Mouse (Mus musculus): ENCODE measurements around the gene Ifngr1. TPM values are rescaled to one million over a fixed set of nuclear protein-coding genes. Genes with fewer than 3 reads are reported as not detected.

Gene Ifngr1
- polyA plus RNA-seq (2015; fragmentation: Nextera tagmentation; extraction: Ambion mirVana), result 90.1 and 91.0 TPM in 2 replicates

DNA sequence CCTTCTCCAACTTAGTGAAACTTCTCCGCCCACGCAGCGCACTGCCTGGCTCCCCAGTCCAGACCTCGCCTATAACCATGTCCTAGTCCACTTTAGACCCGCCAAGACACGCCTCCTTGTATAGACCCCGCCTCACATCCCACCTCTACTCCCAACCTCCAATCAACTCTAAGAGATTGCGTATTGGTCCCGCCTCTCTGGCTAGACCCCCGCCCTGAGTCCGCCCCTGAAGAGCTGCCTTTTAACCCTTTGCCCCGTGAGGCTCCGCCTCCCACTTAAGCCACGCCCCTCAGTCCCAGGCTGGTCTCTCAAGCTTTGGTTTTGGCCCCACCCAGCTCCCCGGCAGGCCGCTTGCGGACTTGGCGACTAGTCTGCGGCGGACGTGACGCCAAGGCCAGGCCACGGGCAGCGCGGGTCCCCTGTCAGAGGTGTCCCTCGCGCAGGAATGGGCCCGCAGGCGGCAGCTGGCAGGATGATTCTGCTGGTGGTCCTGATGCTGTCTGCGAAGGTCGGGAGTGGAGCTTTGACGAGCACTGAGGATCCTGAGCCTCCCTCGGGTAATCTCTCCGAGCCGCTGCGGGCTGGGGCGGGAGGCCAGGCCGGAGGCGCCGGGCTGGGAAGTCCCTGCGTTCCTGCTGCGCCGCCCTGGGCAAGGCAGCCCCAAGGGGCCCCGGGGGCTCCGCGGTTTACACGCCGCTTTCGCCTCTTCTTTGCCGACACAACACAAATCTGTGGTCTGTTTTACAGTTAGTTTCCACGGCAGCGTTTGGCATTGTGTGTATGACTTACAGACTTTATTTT lies at the start of gene Ifngr1:
TSS of gene Ifngr1 (plus strand) at position 309 of the 801 bp plus-strand sequence.
- H3K9ac ChIP-seq (ENCODE audit: low read depth, low read length), result peak within 1 kb of the TSS; percentile 96
- H3K4me3 ChIP-seq (ENCODE audit: low read depth, low read length), result peak within 1 kb of the TSS; percentile 88
- H3K4me1 ChIP-seq (replicated peaks; ENCODE audit: control insufficient read depth, insufficient read depth, low read length), result 0 out of 2 replicates have a peak, but pooled peaks cover 10% of the 10 kb centered on the region
- TF ChIP-seq CTCF (IDR thresholded peaks at IDR 0.05; ENCODE audit: low read depth), result no peak
- peak within 1 kb of the TSS; percentile 98 for H3K27ac ChIP-seq (ENCODE audit: low read depth, low read length)
- peaks cover 5% of the 10 kb centered on the region; the same call in 1 of the 2 replicates for H3K36me3 ChIP-seq (ENCODE audit: control insufficient read depth, insufficient read depth)
- under 1% methylated on average over 52 of the region's 52 CpGs for WGBS
- no peaks in the 10 kb centered on the region for H3K9me3 ChIP-seq (ENCODE audit: control insufficient read depth)
- H3K27me3 ChIP-seq (replicated peaks; ENCODE audit: control insufficient read depth, insufficient read depth, low read length), result no peaks in the 10 kb centered on the region
- ATAC-seq, result peak; percentile 96
- peak within 1 kb of the TSS; percentile 73 for H3K4me2 ChIP-seq (replicated peaks; ENCODE audit: low read depth)

DNA sequence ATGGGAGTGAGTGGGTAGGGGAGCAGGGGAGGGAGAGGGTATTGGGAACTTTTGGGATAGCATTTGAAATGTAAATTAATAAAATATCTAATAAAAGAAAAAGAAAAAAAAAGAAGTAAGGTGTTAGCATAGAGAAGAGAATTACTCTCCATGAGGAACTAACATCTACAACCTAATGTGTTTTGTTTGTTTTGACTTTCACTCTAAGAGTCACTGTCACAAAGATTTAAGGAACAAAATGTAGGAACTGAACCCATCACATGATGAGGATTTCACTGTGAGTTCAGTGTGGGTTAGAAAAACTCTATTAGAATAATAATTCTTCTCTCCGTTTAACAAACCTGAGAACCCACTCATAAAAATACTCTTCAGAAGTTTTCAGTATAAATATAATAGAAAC lies 44.9 kb upstream of the Ifngr1 start:
- Histone ChIP-seq H3K27me3 (replicated peaks; ENCODE audit: control insufficient read depth, insufficient read depth, low read length) (no peaks in the 10 kb centered on the region), H3K9me3 (ENCODE audit: control insufficient read depth) (no peaks in the 10 kb centered on the region), H3K4me3 (ENCODE audit: low read depth, low read length) (no peak overlapping the region), H3K27ac (ENCODE audit: low read depth, low read length) (no peak overlapping the region), H3K36me3 (ENCODE audit: control insufficient read depth, insufficient read depth) (no peaks in the 10 kb centered on the region), H3K9ac (ENCODE audit: low read depth, low read length) (no peak overlapping the region), H3K4me1 (replicated peaks; ENCODE audit: control insufficient read depth, insufficient read depth, low read length) (no peaks in the 10 kb centered on the region), H3K4me2 (replicated peaks; ENCODE audit: low read depth) (no peak overlapping the region)
- TF ChIP-seq CTCF (IDR thresholded peaks at IDR 0.05; ENCODE audit: low read depth), result no peak
- 92% methylated on average over 1 of the region's 1 CpGs for WGBS
- no peak for ATAC-seq

DNA sequence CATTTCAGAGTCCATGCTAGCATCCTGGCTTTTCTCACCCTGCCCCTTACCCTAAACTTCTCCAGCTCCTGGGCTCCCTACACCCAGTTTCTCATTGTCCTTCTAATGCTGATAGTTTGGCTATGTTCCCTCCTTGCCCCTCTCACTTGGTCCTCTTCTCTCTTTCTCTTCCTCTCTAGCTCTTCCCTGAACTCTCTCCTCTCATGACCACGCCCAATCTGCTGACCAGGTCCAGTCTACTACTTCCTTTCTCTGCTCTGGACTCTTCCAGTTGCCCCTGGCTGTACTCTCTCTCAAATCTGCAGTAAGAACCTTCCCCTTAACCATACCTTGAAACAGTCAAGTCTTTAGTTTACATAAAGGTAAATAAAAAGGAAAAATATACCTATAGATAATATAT lies 43.7 kb upstream of the Ifngr1 start:
- Histone ChIP-seq H3K4me2 (replicated peaks; ENCODE audit: low read depth) (no peak overlapping the region), H3K27me3 (replicated peaks; ENCODE audit: control insufficient read depth, insufficient read depth, low read length) (no peaks in the 10 kb centered on the region), H3K9ac (ENCODE audit: low read depth, low read length) (no peak overlapping the region), H3K9me3 (ENCODE audit: control insufficient read depth) (no peaks in the 10 kb centered on the region), H3K4me3 (ENCODE audit: low read depth, low read length) (no peak overlapping the region), H3K4me1 (replicated peaks; ENCODE audit: control insufficient read depth, insufficient read depth, low read length) (peaks cover 4% of the 10 kb centered on the region; the same call in 1 of the 2 replicates), H3K36me3 (ENCODE audit: control insufficient read depth, insufficient read depth) (no peaks in the 10 kb centered on the region), H3K27ac (ENCODE audit: low read depth, low read length) (no peak overlapping the region)
- no peak for TF ChIP-seq CTCF (IDR thresholded peaks at IDR 0.05; ENCODE audit: low read depth)
- ATAC-seq, result no peak
- WGBS, result 88% methylated on average over 1 of the region's 1 CpGs

DNA sequence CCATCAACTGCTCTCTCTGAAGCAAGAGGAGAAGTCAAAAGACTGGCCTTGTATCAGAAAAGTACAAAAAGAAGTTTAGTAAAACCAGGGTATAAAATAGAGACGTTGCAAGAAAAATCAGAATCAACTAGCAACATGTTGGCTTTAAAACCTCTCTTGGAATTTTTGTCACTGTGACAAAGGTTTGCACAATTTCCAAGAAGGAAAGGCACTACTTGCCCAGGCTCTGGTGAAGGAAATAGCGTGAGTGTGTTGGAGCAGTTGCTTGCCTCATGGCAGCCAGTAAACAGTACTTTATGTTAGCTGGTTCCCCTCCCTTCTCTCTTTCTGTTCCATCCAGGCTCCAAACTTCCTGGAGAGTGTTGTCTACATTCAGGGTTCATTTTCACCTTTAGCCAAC lies 43.3 kb upstream of the Ifngr1 start:
- ATAC-seq, result no peak
- no peak for TF ChIP-seq CTCF (IDR thresholded peaks at IDR 0.05; ENCODE audit: low read depth)
- Histone ChIP-seq H3K4me2 (replicated peaks; ENCODE audit: low read depth) (no peak overlapping the region), H3K4me3 (ENCODE audit: low read depth, low read length) (no peak overlapping the region), H3K9me3 (ENCODE audit: control insufficient read depth) (no peaks in the 10 kb centered on the region), H3K9ac (ENCODE audit: low read depth, low read length) (no peak overlapping the region), H3K4me1 (replicated peaks; ENCODE audit: control insufficient read depth, insufficient read depth, low read length) (peaks cover 4% of the 10 kb centered on the region; the same call in 1 of the 2 replicates), H3K27me3 (replicated peaks; ENCODE audit: control insufficient read depth, insufficient read depth, low read length) (no peaks in the 10 kb centered on the region), H3K36me3 (ENCODE audit: control insufficient read depth, insufficient read depth) (no peaks in the 10 kb centered on the region), H3K27ac (ENCODE audit: low read depth, low read length) (no peak overlapping the region)
- WGBS, result 79% methylated on average over 2 of the region's 2 CpGs

DNA sequence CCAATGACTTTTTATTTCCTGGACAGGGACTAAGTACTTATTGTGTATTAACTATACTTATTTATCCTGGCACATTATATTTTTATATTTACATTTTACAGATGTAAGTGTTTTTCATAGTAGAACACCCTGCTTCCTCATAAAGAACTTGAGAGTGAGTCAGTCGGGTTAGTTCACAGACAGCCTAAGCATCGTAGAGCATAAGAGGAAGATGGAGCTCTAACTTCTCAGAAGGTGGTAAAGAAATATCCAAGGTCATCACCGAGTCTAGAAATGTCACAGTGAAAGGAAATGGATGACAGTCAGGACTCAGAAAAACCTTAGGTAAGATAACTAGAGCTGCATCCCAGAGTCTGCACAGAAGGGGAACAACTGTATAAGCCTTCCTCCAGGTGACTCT lies 40.2 kb upstream of the Ifngr1 start:
- Histone ChIP-seq H3K27me3 (replicated peaks; ENCODE audit: control insufficient read depth, insufficient read depth, low read length) (no peaks in the 10 kb centered on the region), H3K36me3 (ENCODE audit: control insufficient read depth, insufficient read depth) (no peaks in the 10 kb centered on the region), H3K4me1 (replicated peaks; ENCODE audit: control insufficient read depth, insufficient read depth, low read length) (peaks cover 4% of the 10 kb centered on the region; the same call in 1 of the 2 replicates), H3K9ac (ENCODE audit: low read depth, low read length) (no peak overlapping the region), H3K4me2 (replicated peaks; ENCODE audit: low read depth) (no peak overlapping the region), H3K9me3 (ENCODE audit: control insufficient read depth) (no peaks in the 10 kb centered on the region), H3K27ac (ENCODE audit: low read depth, low read length) (no peak overlapping the region), H3K4me3 (ENCODE audit: low read depth, low read length) (no peak overlapping the region)
- no peak for ATAC-seq
- 88% methylated on average over 3 of the region's 3 CpGs for WGBS
- no peak for TF ChIP-seq CTCF (IDR thresholded peaks at IDR 0.05; ENCODE audit: low read depth)

DNA sequence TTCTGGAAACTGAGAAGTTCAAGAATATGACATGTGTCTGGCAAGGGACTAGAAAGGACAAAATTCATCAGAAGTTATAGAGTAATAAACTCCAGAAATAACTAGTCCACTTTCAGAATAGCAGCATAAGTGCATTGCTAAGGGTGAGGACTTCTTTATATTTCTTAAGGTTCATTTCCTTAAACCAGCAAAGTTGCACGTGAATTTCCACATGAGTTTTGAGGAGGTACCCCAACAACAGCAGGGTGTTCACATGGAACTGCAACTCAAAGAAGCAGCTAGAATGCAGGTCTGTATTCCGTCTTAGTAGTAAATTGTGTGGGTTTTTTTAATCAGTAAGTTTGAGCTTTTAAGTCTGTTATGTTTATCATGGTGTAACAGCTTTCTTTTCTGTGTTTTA lies 37.9 kb upstream of the Ifngr1 start:
- 75% methylated on average over 2 of the region's 2 CpGs for WGBS
- Histone ChIP-seq H3K36me3 (ENCODE audit: control insufficient read depth, insufficient read depth) (no peaks in the 10 kb centered on the region), H3K27me3 (replicated peaks; ENCODE audit: control insufficient read depth, insufficient read depth, low read length) (no peaks in the 10 kb centered on the region), H3K4me2 (replicated peaks; ENCODE audit: low read depth) (no peak overlapping the region), H3K27ac (ENCODE audit: low read depth, low read length) (no peak overlapping the region), H3K9me3 (ENCODE audit: control insufficient read depth) (no peaks in the 10 kb centered on the region), H3K9ac (ENCODE audit: low read depth, low read length) (no peak overlapping the region), H3K4me1 (replicated peaks; ENCODE audit: control insufficient read depth, insufficient read depth, low read length) (peaks cover 4% of the 10 kb centered on the region; the same call in 1 of the 2 replicates), H3K4me3 (ENCODE audit: low read depth, low read length) (no peak overlapping the region)
- no peak for TF ChIP-seq CTCF (IDR thresholded peaks at IDR 0.05; ENCODE audit: low read depth)
- ATAC-seq, result no peak

Measured in intestine, postnatal 0 days (tissue).